Mouse (Mus musculus) lung, postnatal 25 days (tissue): ENCODE data around the gene Enc1.

Experiments
- DNase-seq: peaks from one replicate; pipeline ENCODE4 v3.0.0; 2022; ENCODE audit warnings: low spot score

Enc1 gene

DNA sequence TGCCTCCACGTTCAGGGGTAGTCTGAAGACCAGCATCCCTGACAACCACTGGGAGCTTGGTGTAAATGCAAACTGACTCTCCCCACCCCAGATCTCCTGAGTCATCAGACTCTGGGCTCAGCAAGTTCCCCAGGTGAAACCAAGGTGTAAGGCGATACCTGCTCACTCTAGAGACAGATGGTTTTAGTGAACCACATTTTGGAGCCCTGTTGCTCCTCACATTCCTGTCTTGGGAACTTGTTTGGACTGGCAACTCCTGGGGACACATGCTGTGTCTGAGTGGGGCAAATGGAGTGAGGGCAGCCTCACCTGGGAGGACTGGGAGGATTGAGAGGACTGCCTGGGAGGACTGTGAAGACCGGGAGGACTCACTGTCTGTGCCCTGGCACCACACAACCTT lies 13.1 kb upstream of the Enc1 start:
- no peak for DNase-seq

DNA sequence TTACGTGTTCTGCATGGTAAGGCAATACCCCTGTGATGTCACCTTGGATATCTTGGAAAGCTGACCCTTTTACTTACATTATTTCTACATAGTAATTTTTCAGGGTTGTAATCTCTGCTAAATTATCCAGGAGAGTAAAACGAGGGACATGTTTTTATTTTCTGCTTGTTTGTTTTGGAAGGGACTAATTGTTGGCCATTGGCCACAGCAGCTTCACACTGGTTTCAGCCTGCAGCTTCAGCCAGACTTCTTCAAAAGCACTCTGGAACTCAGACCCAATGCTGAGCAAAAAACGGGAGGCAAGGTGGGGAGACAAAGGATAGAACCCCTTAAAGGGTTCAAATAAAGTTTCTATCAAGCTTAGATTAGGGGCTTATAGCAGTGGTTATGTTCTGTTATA lies 10.8 kb upstream of the Enc1 start:
- DNase-seq = no peak

DNA sequence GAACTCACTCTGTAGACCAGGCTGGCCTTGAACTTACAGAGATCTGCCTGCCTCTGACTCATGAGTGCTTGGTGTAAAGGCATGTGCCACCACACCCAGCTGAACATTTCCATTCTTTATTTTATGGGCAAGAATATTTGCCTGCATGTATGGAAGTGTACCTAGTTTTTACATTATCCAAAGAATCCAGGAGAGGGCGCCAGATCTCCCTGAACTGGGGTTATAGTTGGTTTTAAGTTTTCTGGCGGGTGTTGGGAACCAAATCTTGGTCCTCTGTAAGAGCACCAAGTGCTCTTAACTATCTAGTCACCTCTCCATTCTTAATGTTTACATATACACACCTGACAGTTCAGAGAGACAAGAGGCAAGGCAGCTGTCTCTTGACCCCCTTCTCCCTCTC lies 7.8 kb upstream of the Enc1 start:
- DNase-seq = no peak

DNA sequence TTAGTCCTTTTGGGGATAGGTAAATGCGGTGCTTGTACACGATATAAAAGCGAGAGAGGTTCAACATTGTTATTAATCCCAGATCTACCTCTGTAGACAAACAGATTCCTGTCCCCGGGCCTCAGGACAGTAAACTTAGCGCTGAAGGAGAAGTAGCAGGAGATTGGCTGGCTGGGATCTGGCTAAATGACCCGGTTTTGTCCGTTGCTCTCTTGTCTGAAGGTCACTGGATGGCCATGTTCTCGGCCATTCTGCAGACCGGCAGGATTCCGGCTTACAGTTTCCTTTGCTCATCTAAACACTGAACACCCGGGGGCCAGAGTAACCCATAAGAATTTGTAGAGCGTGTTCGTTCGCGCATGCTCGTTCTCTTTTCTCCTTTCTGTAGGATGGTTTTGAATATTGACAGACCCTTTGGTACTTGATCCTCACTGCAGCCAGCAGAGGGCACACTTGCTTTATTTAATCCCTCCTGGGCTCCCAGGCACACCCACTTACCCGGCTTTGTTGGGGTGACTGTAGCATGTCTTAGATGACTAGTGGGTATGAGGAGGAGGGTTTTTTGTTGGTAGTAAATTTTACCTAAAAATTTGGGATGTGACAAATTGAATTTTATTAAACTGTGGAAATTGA lies 6.0 kb upstream of the Enc1 start:
- peak; percentile 85 for DNase-seq

DNA sequence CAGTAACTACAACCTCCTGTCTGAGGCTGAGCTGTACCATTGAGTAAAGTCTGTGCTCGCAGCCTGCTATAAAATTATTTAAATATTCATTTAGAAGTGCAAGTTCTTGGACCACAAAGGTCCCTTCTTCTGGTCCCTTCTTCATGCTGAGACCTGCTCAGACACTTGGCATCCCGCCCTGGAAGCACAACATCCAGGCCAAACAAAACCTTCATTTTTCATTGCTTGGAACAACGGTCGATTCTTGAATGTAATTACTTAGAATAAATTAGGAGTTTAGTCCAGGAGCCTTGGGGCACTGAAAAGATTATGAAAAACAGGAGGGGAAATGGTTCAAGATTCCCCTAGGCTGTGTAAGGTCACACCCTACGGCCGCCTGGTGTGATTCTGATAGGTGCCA lies 5.0 kb upstream of the Enc1 start:
- DNase-seq = no peak

DNA sequence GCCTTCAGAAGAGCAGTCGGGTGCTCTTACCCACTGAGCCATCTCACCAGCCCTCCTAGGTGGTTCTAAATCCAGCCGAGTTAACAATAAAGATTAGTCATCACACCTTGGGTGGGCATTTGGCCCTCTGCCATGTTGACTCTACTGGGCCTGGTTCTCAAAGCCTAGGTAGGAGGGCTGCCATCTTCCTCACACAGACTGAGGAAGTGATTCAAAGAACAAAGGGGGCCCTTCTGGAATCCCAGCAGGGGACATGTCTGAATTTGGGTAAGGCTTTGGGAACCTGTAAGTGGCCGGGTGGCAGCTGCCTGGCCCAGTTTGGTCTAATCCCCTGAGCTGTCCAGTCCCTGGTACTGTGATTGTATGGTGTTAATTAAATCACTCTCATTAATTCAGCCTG lies 3.2 kb upstream of the Enc1 start:
- DNase-seq = no peak

DNA sequence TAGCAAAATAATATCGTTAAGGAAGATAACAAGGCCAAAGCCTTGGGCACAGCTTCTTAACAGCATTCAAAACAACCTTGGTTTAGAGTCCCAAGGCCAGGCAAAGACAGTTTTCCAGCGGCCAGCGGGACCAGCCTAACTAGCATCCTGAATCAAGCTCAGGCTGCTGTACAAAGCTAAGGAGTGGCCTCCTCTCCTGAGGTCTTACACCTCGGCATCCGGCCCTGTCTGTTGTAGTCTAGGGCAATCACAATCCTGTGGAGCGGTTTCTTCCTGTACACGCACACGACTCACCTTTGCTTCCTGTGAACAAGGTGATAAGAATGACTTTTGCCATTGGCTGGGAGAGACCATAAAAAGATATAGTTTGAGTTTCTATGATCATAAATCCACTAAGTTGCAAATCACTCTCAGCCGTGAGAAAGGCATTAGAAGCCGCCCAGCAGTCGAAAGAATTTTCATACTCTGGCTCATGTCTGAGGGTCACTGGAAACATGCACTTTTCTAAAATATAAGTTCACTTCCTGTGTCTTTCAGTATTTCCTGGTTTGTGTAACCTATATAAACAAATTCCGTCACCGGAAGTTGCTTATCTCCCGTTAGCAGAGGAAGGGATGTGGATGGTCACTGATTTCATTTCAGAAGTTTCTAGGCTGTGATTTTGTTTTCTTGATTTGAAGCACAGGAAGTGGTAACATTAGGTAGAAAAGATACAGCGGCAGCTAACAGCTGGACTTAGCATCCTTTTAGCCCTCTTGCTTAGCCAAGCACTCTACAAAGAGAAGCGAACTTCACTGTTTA lies 2.5 kb upstream of the Enc1 start:
- DNase-seq = no peak

DNA sequence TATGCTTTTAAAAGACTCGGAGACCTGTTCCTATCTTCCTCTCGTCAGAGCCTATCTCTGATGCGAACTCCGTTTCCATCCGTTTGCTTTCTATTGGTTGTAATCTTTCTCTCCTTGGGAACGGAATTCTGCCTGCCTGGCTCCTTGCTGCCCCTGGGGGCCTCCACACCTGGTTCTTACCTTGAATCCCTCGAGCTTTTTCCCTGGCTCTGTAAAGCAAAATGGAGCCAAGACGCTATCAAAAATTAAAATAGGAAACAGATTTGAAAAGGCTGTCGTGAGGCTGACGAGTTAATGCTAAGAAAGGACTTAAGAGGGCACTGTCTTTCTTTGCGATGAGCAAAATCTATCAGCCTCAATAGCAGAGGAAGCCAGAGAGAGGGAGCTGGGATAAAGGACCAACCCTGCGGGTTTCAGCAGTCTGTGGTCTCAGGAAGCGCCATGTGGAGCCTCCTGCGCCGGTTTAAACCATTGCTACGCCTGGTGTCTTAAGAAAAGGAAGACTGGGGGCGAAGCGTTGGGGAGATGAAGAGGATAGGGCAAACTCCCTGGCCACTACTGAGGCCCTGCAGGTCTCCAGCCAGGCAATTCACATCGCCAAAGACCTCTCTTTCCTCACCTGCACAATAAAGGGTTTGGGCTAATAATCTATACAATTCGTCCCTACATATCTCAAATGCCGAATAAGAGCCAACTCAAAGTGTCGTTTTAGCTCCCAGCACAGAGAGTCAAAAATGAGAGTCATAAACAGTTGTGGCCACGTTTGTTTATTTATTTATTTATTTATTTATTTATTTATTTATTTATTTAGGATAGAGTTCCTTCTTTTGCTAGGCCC lies 1.3 kb upstream of the Enc1 start:
- DNase-seq = peak; percentile 61

DNA sequence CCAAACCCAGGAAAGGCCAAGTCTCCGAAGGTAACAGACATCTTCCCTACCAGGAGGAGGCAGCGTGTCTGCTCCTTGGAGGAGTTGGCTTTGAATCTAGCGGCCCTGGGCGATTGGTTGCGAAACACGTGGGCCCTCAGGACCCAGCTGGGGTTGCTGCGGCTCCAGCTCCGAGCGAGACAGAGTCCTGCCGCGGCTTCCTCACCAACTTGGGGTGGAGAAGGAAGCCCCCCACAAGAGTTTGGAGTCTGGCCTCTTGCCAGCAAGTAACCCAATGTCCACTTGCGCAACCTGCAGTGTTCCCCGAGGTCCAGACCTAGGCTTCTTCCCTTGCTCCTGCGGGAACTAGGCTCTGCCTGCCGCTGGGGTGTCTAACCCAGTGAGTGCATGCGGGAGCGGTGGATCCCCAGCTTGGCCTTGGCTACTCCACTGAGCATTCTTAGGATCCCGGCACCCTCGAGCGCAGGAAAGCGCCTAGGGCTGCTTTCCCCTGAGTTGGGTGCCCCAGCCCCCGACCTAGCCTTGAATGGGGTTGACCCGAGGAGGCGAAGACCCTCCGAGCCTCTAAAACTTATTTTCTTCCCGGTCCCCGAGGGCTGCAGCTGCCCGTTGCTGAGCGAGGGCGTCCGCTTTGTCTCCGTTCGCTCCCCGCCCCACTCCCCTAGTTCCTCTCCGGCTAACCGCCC lies 483 bp upstream of the Enc1 start:
- peak; percentile 84 for DNase-seq

DNA sequence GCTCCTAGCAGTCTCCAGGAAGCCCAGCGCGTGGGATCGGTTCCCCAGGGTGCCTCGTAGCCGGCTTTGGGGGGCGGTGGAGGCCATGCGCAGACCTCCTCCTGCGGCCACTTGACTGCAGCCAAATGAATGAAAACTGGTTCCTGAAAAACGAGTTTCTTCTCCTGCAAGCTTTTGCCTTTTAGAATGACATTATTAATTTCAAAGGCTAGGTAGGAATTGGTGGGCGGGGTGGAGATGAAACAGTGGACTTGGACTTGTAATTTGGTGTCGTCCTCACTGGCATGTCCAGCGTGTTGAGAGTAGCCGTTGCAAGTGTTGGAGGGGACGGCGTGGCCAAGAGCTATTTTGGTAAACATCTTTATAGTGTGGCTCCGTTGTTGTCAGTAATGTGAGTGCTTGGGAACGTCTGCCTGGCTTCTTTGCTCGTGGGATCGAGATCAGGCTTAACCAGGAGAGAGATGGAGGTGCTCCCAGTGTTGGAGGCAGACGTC lies 929 bp downstream of the Enc1 start:
- DNase-seq = no peak

DNA sequence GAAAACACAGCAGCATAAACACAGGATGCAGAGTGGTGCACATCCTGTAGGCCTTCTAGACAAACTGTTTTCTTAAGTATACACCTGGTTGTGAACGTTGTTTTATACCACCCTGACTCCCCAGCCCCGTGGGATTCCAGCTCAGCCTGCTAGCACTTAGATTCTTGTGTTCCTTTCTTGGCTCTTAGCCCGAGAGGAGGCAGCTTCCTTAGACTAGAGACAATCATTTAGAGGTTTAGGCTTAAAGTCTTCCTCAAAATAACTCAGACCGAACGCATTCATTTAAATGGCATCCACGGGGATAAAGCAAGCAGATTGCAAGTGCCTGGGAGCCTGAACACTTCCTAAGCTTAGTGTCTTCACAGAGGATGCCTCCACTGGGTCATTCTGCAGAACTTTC lies 1.8 kb downstream of the Enc1 start:
- no peak for DNase-seq

DNA sequence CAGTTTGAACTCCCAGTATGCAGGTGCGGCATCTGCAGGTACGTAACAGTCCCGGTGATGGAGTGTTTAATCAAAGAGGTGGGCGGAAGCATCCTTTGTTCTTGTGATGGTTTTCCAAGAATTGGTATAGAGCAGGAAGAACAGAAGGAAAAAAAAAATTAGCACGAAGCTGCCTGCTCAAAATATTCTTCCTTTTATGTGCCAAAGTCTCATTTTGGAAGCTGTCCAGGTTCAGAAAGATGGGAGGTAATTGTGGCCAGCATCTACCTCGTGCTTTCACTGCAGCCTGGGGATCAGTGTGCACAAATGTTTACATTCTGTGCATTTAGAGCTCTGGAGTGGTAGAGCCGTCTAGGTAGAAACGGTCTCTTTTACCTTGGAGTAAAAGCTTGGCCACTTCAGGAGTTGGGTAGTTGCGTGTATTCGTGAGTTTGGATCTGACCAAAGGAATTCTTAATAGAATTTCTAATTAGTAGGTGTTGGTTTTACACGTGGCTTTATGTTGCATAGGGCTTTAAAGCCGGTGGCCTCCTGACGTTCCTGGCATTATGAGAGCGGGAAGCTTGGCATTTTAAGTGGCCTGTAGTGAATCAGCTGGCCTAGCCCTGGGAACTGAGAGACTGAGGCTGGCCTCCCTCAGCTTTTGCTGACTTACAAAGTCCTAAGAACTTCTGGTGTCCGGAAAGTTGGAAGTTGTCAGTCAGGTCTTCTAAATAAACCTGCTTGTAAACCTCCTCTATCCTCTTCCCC lies 3.2 kb downstream of the Enc1 start:
- no peak for DNase-seq

DNA sequence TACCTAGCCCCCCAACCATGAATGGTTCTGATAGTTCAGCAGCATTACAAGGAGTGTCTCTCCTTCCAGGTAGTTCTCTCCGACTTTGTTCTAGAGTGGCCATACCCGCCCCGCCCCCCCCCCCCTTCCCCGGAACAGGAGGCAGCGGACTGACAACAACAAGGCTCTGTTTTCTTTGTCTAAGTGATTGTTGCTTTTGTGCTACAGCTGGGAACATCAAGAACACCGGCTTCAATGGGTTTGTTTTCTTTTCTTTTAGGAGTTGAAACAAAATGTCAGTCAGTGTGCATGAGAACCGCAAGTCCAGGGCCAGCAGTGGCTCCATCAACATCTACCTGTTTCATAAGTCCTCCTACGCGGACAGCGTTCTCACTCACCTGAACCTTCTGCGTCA lies 3.8 kb downstream of the Enc1 start:
- DNase-seq = no peak

DNA sequence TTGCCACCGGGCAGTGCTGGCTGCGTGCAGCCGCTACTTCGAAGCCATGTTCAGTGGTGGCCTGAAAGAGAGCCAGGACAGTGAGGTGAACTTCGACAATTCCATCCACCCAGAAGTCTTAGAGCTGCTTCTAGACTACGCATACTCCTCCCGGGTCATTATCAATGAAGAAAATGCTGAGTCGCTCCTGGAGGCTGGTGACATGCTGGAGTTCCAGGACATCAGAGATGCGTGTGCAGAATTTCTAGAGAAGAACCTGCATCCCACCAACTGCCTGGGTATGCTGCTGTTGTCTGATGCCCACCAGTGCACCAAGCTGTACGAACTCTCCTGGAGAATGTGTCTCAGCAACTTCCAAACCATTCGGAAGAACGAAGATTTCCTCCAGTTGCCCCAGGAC lies 4.3 kb downstream of the Enc1 start:
- DNase-seq = no peak

DNA sequence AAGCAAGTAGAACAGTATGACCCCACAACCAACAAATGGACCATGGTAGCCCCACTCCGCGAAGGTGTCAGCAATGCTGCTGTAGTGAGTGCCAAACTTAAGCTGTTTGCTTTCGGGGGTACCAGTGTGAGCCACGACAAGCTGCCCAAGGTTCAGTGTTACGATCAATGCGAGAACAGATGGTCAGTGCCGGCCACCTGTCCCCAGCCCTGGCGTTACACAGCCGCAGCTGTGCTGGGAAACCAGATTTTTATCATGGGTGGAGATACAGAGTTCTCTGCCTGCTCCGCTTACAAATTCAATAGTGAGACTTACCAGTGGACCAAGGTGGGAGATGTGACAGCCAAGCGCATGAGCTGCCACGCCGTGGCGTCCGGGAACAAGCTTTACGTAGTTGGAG lies 5.3 kb downstream of the Enc1 start:
- DNase-seq = no peak

DNA sequence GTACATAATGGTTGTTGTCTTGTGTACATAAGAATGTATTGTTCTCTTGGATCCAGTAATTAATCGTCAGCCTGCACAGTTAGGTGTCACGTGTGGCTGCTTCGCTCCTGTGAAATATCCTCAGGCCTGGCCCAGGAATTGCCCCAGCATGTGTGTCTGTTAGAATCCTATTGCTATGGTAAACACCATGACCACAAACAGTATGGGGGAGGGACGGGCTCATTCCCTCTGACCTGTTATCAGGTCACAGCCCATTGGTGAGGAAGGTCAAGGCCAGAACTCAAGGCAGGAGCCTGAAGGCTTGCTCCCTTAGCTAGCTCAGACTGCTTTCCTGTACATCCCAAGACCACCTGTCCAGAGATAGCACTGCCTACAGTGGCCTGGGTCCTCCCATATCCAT lies 6.8 kb downstream of the Enc1 start:
- DNase-seq = no peak

DNA sequence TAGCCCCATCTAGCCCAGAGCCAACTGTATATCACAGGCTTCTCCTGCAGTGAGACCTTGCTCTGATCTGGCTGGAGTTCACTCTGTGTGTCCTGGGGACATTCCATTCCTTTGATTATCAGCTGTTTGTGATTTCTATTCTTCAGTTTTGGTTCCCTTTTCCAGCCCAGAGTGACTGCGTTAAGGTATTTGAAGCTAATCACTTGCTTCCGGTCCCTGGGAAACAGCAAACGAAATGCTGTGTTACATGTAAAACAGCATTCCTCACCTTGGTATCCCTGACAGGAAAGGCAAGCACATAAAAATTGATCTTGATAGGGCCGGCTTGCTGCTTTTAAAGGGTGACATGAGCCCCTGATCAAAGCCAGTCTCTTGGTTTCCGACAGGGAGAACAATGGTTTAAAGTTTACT lies 8.2 kb downstream of the Enc1 start:
- peak; percentile 44 for DNase-seq

DNA sequence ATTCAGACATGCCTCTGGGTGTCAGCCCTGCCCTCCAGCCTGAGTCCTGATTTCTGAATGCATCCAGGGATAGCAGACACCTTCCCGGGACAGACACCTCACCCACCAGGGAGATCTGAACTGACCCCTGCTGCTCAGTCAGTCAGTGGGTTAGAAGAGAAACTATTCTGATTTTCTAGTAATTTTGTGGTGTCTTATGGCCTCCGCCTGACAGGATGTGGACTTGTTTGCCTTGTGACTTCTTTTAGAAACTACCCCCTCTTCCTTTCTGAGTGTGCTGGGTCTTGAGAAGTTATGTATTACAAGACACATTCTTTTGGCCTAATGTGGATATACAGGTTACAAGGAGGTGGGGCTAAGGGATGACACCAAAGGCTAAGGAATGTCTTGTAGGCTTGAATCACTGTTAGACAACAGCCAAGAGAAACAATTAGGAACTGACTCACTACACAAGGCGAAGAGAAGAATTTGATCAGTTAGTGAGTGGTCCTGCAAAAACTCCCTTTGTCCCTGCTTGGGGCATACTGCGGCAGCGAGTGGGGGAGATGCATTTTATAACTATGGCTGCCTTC lies 8.7 kb downstream of the Enc1 start:
- no peak for DNase-seq

DNA sequence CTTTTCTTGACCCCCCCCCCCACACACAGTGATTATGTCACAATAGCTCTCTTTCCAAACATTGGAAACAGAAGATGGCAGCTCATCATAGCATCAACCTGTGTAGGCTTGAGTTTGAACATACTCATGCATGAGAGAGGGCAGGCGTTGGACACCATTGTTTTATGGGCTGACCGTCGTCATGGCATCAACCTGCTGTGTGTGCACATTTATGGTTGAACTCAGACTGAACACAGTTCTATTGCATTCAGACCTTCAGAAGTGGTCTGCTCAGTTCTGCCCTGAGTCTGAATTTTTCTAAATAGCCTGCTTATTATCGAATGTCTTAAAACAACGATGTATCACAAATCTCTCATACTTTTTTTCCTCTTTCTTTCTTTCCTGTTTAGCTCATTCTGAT lies 9.2 kb downstream of the Enc1 start:
- DNase-seq = no peak

DNA sequence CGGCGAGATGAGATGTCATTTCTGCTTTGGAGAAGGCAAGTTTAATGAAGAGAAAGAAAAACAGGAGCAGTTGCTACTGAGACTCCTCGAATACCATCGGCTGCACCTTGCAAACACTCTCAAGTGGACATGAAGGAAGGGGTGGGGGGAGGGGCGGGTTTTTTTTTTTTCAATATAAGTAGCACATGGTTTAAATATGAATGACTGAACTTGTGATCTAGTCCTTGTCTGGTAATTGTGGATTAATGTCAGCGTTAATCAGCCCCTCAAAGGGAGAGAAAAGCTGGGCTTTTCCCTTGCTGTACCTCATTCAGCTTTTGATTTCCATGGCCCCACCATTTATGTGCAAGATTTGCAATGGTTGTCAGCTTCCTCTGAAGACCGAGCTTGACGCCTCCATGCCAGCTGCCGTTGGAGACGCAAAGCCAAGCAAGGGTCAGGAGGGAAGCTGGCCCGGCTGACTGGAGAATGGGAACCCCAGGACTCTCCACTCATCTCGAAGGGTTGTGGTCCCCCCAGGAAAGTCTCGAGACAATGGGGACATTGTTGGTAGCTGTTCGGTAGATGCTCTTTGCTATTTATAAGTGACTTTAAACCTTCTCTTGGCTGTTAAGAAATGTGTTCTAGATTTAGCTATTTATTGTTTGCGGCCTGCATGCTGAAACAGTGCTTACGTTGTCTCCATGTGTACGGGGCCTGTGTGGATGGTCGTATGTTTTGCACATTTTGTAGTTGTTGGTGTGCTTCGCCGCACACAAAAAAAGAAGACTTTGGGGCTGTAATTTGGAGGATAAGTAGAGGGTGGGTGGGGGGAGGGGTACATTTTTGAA lies 9.9 kb downstream of the Enc1 start:
- DNase-seq = no peak
